Mouse (Mus musculus): ENCODE measurements around the gene Atg2b. TPM values are rescaled to one million over a fixed set of nuclear protein-coding genes. Genes with fewer than 3 reads are reported as not detected.

The Atg2b gene
- polyA plus RNA-seq, 1 experiment from 2014 or later, result 16.7 TPM

DNA sequence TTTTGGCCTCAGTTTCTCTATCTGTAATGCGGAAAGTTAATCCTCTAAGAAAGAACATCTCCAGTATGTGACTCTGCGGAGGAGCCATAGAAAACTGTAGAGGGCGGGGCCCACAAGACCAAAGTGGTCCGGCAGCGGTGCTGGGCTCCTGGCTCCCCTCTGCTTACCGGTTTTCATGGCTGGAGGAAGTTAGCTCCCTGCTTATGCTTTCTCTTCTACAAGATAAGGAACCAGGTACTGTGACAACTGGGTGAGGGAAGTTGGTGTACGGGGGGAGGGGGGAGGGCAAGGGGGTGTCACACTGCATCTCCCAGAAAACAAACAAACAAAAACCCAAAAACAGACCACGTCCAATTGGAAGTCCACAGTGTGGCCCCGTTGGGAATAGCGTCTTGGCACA, 86.5 kb downstream of the Atg2b start:
- Histone ChIP-seq H3K27me3 (ENCODE audit: control insufficient read depth, insufficient read depth, low read length) (no peaks in the 10 kb centered on the region), H3K9ac (ENCODE audit: low read length) (no peak overlapping the region), H3K36me3 (ENCODE audit: control insufficient read depth, insufficient read depth, low read length) (no peaks in the 10 kb centered on the region), H3K9me3 (ENCODE audit: control insufficient read depth, low read length) (no peaks in the 10 kb centered on the region), H3K4me2 (ENCODE audit: low read depth, severe bottlenecking) (no peak overlapping the region), H3K4me1 (ENCODE audit: control insufficient read depth, insufficient read depth, low read length) (no peaks in the 10 kb centered on the region), H3K4me3 (ENCODE audit: low read depth, low read length) (no peak overlapping the region), H3K27ac (replicated peaks; ENCODE audit: low read depth, low read length) (no peak overlapping the region)
- DNase-seq (ENCODE audit: low spot score) (no peak), ATAC-seq (ENCODE audit: insufficient number of reproducible peaks, low FRiP score, low TSS enrichment, low read depth) (no peak)
- WGBS, result 83% methylated on average over 10 of the region's 10 CpGs

DNA sequence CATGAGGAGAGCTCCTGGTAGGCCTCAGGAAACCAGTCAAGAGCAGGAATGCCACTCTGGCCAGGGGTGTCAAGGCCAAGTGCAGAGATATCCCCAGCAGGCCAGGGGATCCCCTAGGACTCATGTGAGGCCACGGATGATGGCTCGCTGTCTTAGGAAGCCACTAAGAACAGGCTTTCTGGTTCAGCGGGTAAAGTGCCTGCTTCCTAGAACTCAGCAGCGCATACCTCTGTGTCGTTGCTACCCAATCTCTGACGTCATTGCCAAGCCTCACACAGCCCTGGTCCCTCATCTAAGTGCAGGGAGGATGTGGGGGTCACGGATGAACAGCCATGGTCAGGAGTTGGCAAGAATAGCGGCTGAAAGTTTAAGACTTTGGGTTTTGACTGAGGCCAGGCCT, 87.9 kb downstream of the Atg2b start:
- no peak for DNase-seq (ENCODE audit: low spot score)
- ATAC-seq (ENCODE audit: insufficient number of reproducible peaks, low FRiP score, low TSS enrichment, low read depth), result no peak
- no peaks in the 10 kb centered on the region for H3K9me3 ChIP-seq (ENCODE audit: control insufficient read depth, low read length)
- no peaks in the 10 kb centered on the region for H3K4me1 ChIP-seq (ENCODE audit: control insufficient read depth, insufficient read depth, low read length)
- no peak overlapping the region for H3K4me3 ChIP-seq (ENCODE audit: low read depth, low read length)
- no peak overlapping the region for H3K9ac ChIP-seq (ENCODE audit: low read length)
- no peak overlapping the region for H3K4me2 ChIP-seq (ENCODE audit: low read depth, severe bottlenecking)
- no peak overlapping the region for H3K27ac ChIP-seq (replicated peaks; ENCODE audit: low read depth, low read length)
- H3K27me3 ChIP-seq (ENCODE audit: control insufficient read depth, insufficient read depth, low read length), result no peaks in the 10 kb centered on the region
- no peaks in the 10 kb centered on the region for H3K36me3 ChIP-seq (ENCODE audit: control insufficient read depth, insufficient read depth, low read length)
- 88% methylated on average over 8 of the region's 8 CpGs for WGBS

DNA sequence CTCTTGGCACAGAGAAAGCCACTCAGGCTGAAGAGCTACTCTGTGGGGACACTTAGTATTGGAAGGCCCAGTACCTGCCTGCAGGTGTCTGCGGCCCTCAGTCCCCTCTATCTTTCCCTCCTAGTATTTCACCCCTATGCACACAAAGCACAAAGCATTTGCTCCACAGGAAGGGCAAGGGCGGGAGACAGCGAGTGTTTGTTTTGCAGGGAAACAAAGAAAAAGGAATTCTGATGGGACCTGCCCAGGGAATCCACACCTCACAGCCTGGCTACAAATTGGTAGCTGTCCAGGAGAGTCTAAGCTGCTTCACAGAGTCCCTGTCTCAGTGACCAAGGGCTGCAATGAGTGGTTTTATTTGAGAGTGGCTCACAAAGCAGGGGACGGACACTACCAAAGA, 91.5 kb downstream of the Atg2b start:
- no peak overlapping the region for H3K27ac ChIP-seq (replicated peaks; ENCODE audit: low read depth, low read length)
- no peaks in the 10 kb centered on the region for H3K36me3 ChIP-seq (ENCODE audit: control insufficient read depth, insufficient read depth, low read length)
- no peak overlapping the region for H3K4me2 ChIP-seq (ENCODE audit: low read depth, severe bottlenecking)
- ATAC-seq (ENCODE audit: insufficient number of reproducible peaks, low FRiP score, low TSS enrichment, low read depth), result no peak
- H3K9me3 ChIP-seq (ENCODE audit: control insufficient read depth, low read length), result no peaks in the 10 kb centered on the region
- no peaks in the 10 kb centered on the region for H3K27me3 ChIP-seq (ENCODE audit: control insufficient read depth, insufficient read depth, low read length)
- 75% methylated on average over 4 of the region's 4 CpGs for WGBS
- H3K4me1 ChIP-seq (ENCODE audit: control insufficient read depth, insufficient read depth, low read length), result no peaks in the 10 kb centered on the region
- H3K4me3 ChIP-seq (ENCODE audit: low read depth, low read length), result no peak overlapping the region
- no peak for DNase-seq (ENCODE audit: low spot score)
- H3K9ac ChIP-seq (ENCODE audit: low read length), result no peak overlapping the region

DNA sequence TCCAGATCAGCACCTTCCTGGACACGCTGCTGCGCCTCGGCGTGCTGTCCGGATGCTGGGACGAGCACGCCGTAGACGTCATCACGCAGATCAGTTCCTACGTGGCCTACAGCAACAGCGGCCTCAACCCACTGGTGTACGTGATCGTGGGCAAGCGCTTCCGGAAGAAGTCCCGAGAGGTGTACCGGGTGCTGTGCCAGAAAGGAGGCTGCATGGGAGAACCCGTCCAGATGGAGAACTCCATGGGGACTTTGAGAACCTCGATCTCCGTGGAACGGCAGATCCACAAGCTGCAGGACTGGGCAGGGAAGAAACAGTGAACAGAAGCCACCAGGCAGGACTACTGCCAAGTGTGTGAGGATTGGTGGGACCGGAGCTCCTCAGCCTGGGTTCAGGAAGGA, 92.7 kb downstream of the Atg2b start:
- H3K4me3 ChIP-seq (ENCODE audit: low read depth, low read length), result no peak overlapping the region
- no peaks in the 10 kb centered on the region for H3K27me3 ChIP-seq (ENCODE audit: control insufficient read depth, insufficient read depth, low read length)
- H3K4me1 ChIP-seq (ENCODE audit: control insufficient read depth, insufficient read depth, low read length), result no peaks in the 10 kb centered on the region
- H3K27ac ChIP-seq (replicated peaks; ENCODE audit: low read depth, low read length), result no peak overlapping the region
- no peak overlapping the region for H3K9ac ChIP-seq (ENCODE audit: low read length)
- no peak for ATAC-seq (ENCODE audit: insufficient number of reproducible peaks, low FRiP score, low TSS enrichment, low read depth)
- H3K4me2 ChIP-seq (ENCODE audit: low read depth, severe bottlenecking), result no peak overlapping the region
- DNase-seq (ENCODE audit: low spot score), result no peak
- H3K36me3 ChIP-seq (ENCODE audit: control insufficient read depth, insufficient read depth, low read length), result no peaks in the 10 kb centered on the region
- H3K9me3 ChIP-seq (ENCODE audit: control insufficient read depth, low read length), result no peaks in the 10 kb centered on the region
- WGBS, result 94% methylated on average over 23 of the region's 23 CpGs

DNA sequence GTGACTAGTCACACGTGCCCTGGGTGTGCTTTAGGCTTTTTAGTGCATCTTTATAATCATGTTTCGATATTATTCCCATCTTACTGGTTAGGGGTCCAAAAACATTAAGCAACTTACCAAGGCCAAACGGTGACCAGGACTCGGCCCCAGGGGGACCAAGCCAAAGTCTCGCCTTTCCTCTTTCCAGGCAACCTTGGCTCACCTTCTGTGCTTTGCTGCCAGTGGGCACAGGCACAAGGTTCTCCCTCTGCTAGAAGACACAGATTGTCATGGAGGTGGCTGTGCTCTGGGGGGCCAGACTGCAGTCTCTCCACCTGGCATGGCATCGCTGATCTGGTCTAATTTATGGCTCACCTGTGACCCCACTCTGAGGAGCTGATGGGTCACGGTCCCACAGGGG, 94.2 kb downstream of the Atg2b start:
- H3K36me3 ChIP-seq (ENCODE audit: control insufficient read depth, insufficient read depth, low read length), result no peaks in the 10 kb centered on the region
- H3K27me3 ChIP-seq (ENCODE audit: control insufficient read depth, insufficient read depth, low read length), result no peaks in the 10 kb centered on the region
- 76% methylated on average over 7 of the region's 7 CpGs for WGBS
- ATAC-seq (ENCODE audit: insufficient number of reproducible peaks, low FRiP score, low TSS enrichment, low read depth) (no peak), DNase-seq (ENCODE audit: low spot score) (no peak)
- H3K4me2 ChIP-seq (ENCODE audit: low read depth, severe bottlenecking), result no peak overlapping the region
- H3K27ac ChIP-seq (replicated peaks; ENCODE audit: low read depth, low read length), result no peak overlapping the region
- no peak overlapping the region for H3K4me3 ChIP-seq (ENCODE audit: low read depth, low read length)
- no peak overlapping the region for H3K9ac ChIP-seq (ENCODE audit: low read length)
- no peaks in the 10 kb centered on the region for H3K4me1 ChIP-seq (ENCODE audit: control insufficient read depth, insufficient read depth, low read length)
- no peaks in the 10 kb centered on the region; the same call in 1 of the 2 replicates for H3K9me3 ChIP-seq (ENCODE audit: control insufficient read depth, low read length)

DNA sequence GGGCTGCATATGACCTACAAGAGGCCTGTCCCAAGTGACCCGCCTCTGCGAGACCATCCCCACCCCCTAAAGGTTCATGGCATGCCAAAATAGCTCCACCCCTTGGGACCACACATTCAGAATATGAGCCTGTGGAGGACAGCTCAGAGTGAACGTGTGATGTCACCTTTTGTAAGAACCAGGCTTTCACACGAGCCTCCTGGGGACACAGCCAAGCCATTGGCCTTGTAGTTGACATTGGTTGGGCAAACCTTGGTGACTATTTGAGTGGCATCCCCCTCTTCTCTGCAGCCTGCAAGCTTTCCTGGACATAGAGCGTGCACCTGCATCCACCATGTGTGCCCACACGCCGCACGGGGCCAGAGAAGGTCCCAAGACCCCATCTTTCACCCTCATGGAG, 97.5 kb downstream of the Atg2b start:
- ATAC-seq (ENCODE audit: insufficient number of reproducible peaks, low FRiP score, low TSS enrichment, low read depth) (no peak), DNase-seq (ENCODE audit: low spot score) (no peak)
- Histone ChIP-seq H3K9ac (ENCODE audit: low read length) (no peak overlapping the region), H3K4me2 (ENCODE audit: low read depth, severe bottlenecking) (no peak overlapping the region), H3K27me3 (ENCODE audit: control insufficient read depth, insufficient read depth, low read length) (no peaks in the 10 kb centered on the region), H3K27ac (replicated peaks; ENCODE audit: low read depth, low read length) (no peak overlapping the region), H3K4me3 (ENCODE audit: low read depth, low read length) (no peak overlapping the region), H3K36me3 (ENCODE audit: control insufficient read depth, insufficient read depth, low read length) (no peaks in the 10 kb centered on the region), H3K4me1 (ENCODE audit: control insufficient read depth, insufficient read depth, low read length) (peaks cover 8% of the 10 kb centered on the region; the same call in 1 of the 2 replicates), H3K9me3 (ENCODE audit: control insufficient read depth, low read length) (no peaks in the 10 kb centered on the region; the same call in 1 of the 2 replicates)
- 87% methylated on average over 8 of the region's 8 CpGs for WGBS

DNA sequence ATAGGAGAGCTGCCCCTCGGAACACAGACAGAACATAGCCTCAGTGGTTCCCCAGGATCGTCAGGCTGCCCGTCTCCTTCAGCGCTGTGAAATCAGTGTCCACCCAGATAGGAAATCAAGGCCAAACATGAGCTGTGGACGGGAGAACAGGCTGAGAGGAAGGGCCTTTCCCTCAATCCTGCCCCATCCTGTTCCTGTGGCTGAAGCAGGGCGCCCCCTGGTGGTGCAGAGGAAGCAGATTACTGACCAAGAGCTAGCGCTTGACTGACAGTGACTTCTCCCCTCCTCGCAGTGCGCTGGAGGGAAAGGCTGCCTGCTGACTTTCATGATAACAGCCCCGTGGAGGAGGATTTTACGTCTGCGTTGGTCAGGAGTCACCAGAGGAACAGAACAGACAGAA, 100.2 kb downstream of the Atg2b start:
- no peaks in the 10 kb centered on the region; the same call in 1 of the 2 replicates for H3K9me3 ChIP-seq (ENCODE audit: control insufficient read depth, low read length)
- H3K4me1 ChIP-seq (ENCODE audit: control insufficient read depth, insufficient read depth, low read length), result peaks cover 8% of the 10 kb centered on the region; the same call in 1 of the 2 replicates
- no peak overlapping the region for H3K4me3 ChIP-seq (ENCODE audit: low read depth, low read length)
- DNase-seq (ENCODE audit: low spot score) (peak; percentile 82), ATAC-seq (ENCODE audit: insufficient number of reproducible peaks, low FRiP score, low TSS enrichment, low read depth) (no peak)
- H3K36me3 ChIP-seq (ENCODE audit: control insufficient read depth, insufficient read depth, low read length), result no peaks in the 10 kb centered on the region
- H3K4me2 ChIP-seq (ENCODE audit: low read depth, severe bottlenecking), result no peak overlapping the region
- no peak overlapping the region for H3K9ac ChIP-seq (ENCODE audit: low read length)
- H3K27me3 ChIP-seq (ENCODE audit: control insufficient read depth, insufficient read depth, low read length), result no peaks in the 10 kb centered on the region
- 15% methylated on average over 12 of the region's 12 CpGs for WGBS
- no peak overlapping the region for H3K27ac ChIP-seq (replicated peaks; ENCODE audit: low read depth, low read length)

DNA sequence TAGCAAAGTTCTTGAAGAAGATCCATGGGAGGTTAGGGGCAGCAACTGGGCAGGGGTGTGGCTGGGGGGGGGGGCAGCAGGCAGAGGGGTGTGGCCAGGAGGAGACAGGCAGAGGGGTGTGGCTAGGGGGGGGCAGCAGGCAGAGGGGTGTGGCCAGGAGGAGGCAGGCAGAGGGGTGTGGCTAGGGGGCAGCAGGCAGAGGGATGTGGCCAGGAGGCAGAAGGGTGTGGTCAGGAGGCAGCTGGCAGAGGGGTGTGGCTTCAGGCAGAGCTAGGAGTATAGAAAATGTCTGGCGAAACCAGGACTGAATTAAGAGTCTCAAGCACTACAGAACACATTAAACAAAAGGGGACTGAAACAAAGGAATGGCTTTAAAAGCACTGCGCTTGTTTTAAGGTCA, 101.5 kb downstream of the Atg2b start:
- 11% methylated on average over 2 of the region's 2 CpGs for WGBS
- no peaks in the 10 kb centered on the region for H3K27me3 ChIP-seq (ENCODE audit: control insufficient read depth, insufficient read depth, low read length)
- no peak overlapping the region for H3K27ac ChIP-seq (replicated peaks; ENCODE audit: low read depth, low read length)
- ATAC-seq (ENCODE audit: insufficient number of reproducible peaks, low FRiP score, low TSS enrichment, low read depth) (0 out of 2 replicates have a peak, but pooled peaks have one; percentile 22), DNase-seq (ENCODE audit: low spot score) (peak; percentile 52)
- no peak overlapping the region for H3K9ac ChIP-seq (ENCODE audit: low read length)
- peaks cover 8% of the 10 kb centered on the region; the same call in 1 of the 2 replicates for H3K4me1 ChIP-seq (ENCODE audit: control insufficient read depth, insufficient read depth, low read length)
- H3K4me2 ChIP-seq (ENCODE audit: low read depth, severe bottlenecking), result no peak overlapping the region
- H3K4me3 ChIP-seq (ENCODE audit: low read depth, low read length), result no peak overlapping the region
- no peaks in the 10 kb centered on the region for H3K36me3 ChIP-seq (ENCODE audit: control insufficient read depth, insufficient read depth, low read length)
- H3K9me3 ChIP-seq (ENCODE audit: control insufficient read depth, low read length), result no peaks in the 10 kb centered on the region; the same call in 1 of the 2 replicates

DNA sequence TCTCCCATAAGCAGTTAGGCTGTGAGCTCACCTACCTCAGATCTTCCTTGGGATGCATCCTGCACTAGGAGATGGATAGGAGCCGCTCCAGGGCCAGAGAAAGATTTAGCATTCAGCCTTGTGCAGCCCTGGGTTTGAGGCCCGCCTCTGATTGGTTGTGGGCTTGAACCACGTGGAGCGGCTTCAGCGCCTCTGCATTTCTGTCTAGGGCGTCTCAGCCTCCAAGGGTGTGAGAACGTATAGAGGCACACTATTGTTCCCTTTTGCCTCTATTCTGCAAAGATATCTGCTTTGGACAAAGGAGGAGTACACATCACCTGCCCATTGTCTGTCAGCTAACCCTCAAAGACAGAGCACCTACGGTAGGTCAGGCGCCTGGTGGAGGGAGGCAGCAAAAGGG, 102.5 kb downstream of the Atg2b start:
- no peak overlapping the region for H3K27ac ChIP-seq (replicated peaks; ENCODE audit: low read depth, low read length)
- no peak overlapping the region for H3K4me3 ChIP-seq (ENCODE audit: low read depth, low read length)
- ATAC-seq (ENCODE audit: insufficient number of reproducible peaks, low FRiP score, low TSS enrichment, low read depth) (no peak), DNase-seq (ENCODE audit: low spot score) (no peak)
- no peak overlapping the region for H3K4me2 ChIP-seq (ENCODE audit: low read depth, severe bottlenecking)
- no peaks in the 10 kb centered on the region for H3K27me3 ChIP-seq (ENCODE audit: control insufficient read depth, insufficient read depth, low read length)
- H3K9me3 ChIP-seq (ENCODE audit: control insufficient read depth, low read length), result no peaks in the 10 kb centered on the region; the same call in 1 of the 2 replicates
- peaks cover 8% of the 10 kb centered on the region; the same call in 1 of the 2 replicates for H3K4me1 ChIP-seq (ENCODE audit: control insufficient read depth, insufficient read depth, low read length)
- no peak overlapping the region for H3K9ac ChIP-seq (ENCODE audit: low read length)
- WGBS, result 63% methylated on average over 9 of the region's 9 CpGs
- H3K36me3 ChIP-seq (ENCODE audit: control insufficient read depth, insufficient read depth, low read length), result no peaks in the 10 kb centered on the region
